Mouse (Mus musculus): ENCODE results near the gene Gm13696.
"Not testable (repeated sequence)": the region's sequence is repeated elsewhere in the genome, so short reads cannot be mapped to it uniquely, and the experiment has no call there.

- TF ChIP-seq TBP (conservative IDR thresholded peaks at IDR 0.05; ENCODE audit: low read depth, low read length); POLR2A (IDR thresholded peaks at IDR 0.05; ENCODE audit: low read depth, low read length); E2F4 (IDR thresholded peaks at IDR 0.05; ENCODE audit: insufficient replicate concordance, low read depth, low read length); CTCF (conservative IDR thresholded peaks at IDR 0.05 in 1 of 2, IDR thresholded peaks at IDR 0.05 in 1 of 2; ENCODE audit: low read depth in 2 of 2, low read length in 2 of 2); ZC3H11A (IDR thresholded peaks at IDR 0.05; ENCODE audit: low read depth, low read length); POLR2AphosphoS2 (IDR thresholded peaks at IDR 0.05; ENCODE audit: low read depth, low read length); USF1 (IDR thresholded peaks at IDR 0.05; ENCODE audit: low read depth, low read length): not testable (repeated sequence)
Measured at GRCm38 (mm10) chr2:83984443-83984842, 11.5 kb downstream of the Gm13696 start, which contains the start of gene Gm13697.
